Mouse (Mus musculus): ENCODE data around the gene Smim5. TPM values are rescaled to one million over a fixed set of nuclear protein-coding genes. Genes with fewer than 3 reads are reported as not detected.

Smim5 gene
- polyA plus RNA-seq, 1 experiment = 2.2 TPM

DNA sequence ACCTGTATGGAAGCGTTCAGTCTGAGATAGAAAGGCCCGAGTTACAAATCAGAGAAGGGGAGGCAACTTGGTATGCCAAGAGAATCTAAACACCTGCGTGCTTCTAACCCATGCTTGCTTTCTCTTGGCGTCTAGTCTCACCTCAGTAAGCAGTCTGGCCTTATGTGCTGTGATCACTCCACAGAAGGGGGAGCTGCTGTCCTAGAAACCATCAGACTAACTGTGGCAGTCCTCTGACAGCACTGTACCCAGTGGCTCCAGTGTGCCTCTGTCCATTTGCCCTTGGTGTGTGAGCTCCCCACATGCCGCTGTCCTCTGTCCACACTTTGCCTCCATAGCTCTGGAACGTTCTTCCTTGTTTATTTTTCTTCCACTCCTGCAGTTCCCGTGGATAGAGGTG lies 42.2 kb downstream of the Smim5 start:
- 87% methylated on average over 7 of the region's 7 CpGs for WGBS
- no peak overlapping the region for H3K4me3 ChIP-seq (ENCODE audit: low read depth, low read length)
- H3K27ac ChIP-seq (ENCODE audit: insufficient read depth, low read depth, low read length) = no peak overlapping the region
- H3K4me1 ChIP-seq (ENCODE audit: control insufficient read depth, insufficient read depth, insufficient read length, low read length) = no peaks in the 10 kb centered on the region
- H3K27me3 ChIP-seq (ENCODE audit: control insufficient read depth, insufficient read depth, low read length) = no peaks in the 10 kb centered on the region
- peaks cover 48% of the 10 kb centered on the region for H3K36me3 ChIP-seq (ENCODE audit: control insufficient read depth, insufficient read depth, low read length)
- TF ChIP-seq CTCF (IDR thresholded peaks at IDR 0.05; ENCODE audit: extremely low read depth, insufficient read length, insufficient replicate concordance, low read depth, low read length) (no peak), POLR2A (IDR thresholded peaks at IDR 0.05; ENCODE audit: low read depth, low read length) (no peak)

DNA sequence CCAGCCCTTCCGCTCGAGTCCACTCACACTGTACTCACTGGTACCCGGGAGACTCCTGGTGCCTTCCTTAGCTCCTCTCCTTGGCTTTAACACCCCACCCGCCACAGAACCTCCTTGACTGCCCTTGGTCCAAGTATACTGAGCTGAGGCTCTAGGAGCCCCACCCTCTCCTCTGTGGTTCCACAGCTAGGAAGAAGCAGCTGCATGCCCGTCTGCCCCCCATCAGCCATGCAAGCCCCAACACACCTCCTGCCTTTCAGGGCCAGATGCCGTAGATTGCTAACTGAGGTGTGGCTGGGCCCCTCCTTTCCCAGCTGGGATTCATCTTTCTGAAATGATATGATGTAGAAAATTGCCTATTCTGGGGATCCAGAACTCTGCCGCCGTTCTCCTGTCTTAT lies 45.5 kb downstream of the Smim5 start:
- TF ChIP-seq POLR2A (IDR thresholded peaks at IDR 0.05; ENCODE audit: low read depth, low read length) (no peak), CTCF (IDR thresholded peaks at IDR 0.05; ENCODE audit: extremely low read depth, insufficient read length, insufficient replicate concordance, low read depth, low read length) (no peak)
- H3K27ac ChIP-seq (ENCODE audit: insufficient read depth, low read depth, low read length) = no peak overlapping the region
- no peaks in the 10 kb centered on the region for H3K4me1 ChIP-seq (ENCODE audit: control insufficient read depth, insufficient read depth, insufficient read length, low read length)
- no peaks in the 10 kb centered on the region for H3K27me3 ChIP-seq (ENCODE audit: control insufficient read depth, insufficient read depth, low read length)
- H3K4me3 ChIP-seq (ENCODE audit: low read depth, low read length) = no peak overlapping the region
- WGBS = 86% methylated on average over 8 of the region's 8 CpGs
- peaks cover 40% of the 10 kb centered on the region for H3K36me3 ChIP-seq (ENCODE audit: control insufficient read depth, insufficient read depth, low read length)

DNA sequence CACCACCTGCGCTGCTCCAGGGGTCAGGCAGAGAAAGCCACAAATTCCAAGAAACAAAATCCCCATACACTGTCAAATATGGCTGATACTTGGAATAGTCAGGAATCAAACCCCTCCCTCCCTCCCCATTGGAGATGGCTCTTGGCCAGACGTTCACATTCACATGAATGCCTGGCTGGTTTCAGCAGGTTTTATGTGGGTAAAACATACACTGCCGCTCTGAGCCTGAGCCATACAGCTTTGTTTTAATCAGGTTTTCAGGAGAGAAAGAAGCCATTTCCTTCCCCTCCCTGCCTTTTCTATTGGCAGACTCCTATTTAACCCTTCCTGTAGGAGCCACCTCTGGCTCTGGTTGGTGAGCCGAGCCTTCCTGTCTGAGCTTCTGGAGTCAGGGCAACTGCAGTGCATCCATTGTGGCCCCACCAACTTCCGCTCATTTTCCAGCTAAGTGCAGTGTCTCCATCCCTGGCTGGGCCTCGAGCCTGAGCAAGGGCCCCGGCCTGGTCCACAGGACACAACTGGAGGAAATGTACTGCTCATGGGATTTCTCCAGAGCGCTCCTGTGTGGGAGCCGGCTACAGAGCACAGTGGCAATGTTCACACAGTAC lies 46.6 kb downstream of the Smim5 start:
- WGBS = 78% methylated on average over 9 of the region's 9 CpGs
- no peak overlapping the region for H3K4me3 ChIP-seq (ENCODE audit: low read depth, low read length)
- TF ChIP-seq POLR2A (IDR thresholded peaks at IDR 0.05; ENCODE audit: low read depth, low read length) (no peak), CTCF (IDR thresholded peaks at IDR 0.05; ENCODE audit: extremely low read depth, insufficient read length, insufficient replicate concordance, low read depth, low read length) (no peak)
- H3K27me3 ChIP-seq (ENCODE audit: control insufficient read depth, insufficient read depth, low read length) = no peaks in the 10 kb centered on the region
- H3K27ac ChIP-seq (ENCODE audit: insufficient read depth, low read depth, low read length) = no peak overlapping the region
- peaks cover 41% of the 10 kb centered on the region for H3K36me3 ChIP-seq (ENCODE audit: control insufficient read depth, insufficient read depth, low read length)
- H3K4me1 ChIP-seq (ENCODE audit: control insufficient read depth, insufficient read depth, insufficient read length, low read length) = no peaks in the 10 kb centered on the region

DNA sequence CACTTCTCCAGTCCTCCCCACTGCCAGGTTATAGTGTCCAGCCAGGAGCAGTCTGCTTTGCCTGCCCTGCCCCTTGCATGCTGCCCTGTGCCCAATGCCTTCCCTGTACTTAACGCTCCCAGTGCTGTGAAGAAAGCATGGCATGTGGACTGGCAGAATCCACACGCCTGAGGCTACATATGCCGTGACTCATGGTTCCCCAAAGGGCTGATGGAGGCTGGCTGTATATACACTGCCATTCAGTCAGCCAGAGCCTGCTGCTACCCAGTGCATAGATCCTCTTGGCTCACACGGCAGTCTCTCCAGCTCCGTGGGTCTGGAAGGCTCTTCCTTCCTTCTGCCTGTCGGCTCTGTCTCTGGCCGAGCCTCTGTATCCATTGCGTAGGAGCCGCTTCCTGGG lies 48.5 kb downstream of the Smim5 start:
- 94% methylated on average over 9 of the region's 9 CpGs for WGBS
- Histone ChIP-seq H3K4me1 (ENCODE audit: control insufficient read depth, insufficient read depth, insufficient read length, low read length) (no peaks in the 10 kb centered on the region), H3K27ac (ENCODE audit: insufficient read depth, low read depth, low read length) (no peak overlapping the region), H3K27me3 (ENCODE audit: control insufficient read depth, insufficient read depth, low read length) (no peaks in the 10 kb centered on the region), H3K4me3 (ENCODE audit: low read depth, low read length) (no peak overlapping the region), H3K36me3 (ENCODE audit: control insufficient read depth, insufficient read depth, low read length) (peaks cover 43% of the 10 kb centered on the region)
- TF ChIP-seq CTCF (IDR thresholded peaks at IDR 0.05; ENCODE audit: extremely low read depth, insufficient read length, insufficient replicate concordance, low read depth, low read length) (no peak), POLR2A (IDR thresholded peaks at IDR 0.05; ENCODE audit: low read depth, low read length) (no peak)

DNA sequence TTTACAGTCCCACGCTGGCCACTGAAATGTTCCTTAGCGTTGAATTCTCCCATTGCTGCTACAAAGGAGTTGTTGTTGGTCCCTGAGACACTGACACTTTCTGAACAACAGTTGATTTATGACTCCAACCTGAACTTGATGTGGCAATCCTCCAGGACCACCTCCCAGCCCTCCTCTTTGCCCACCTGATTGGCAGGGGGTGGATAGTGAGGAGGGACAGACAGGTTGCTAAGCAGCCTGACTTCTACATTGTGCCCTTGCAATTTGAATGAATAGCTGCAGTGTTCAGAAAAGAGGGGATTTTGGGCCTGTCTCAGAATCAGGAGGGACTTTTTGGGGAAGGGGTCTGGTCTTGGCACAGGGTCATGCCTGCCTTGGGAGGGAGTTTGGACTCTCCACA lies 51.0 kb downstream of the Smim5 start:
- H3K27ac ChIP-seq (ENCODE audit: insufficient read depth, low read depth, low read length) = no peak overlapping the region
- WGBS = 81% methylated on average over 2 of the region's 2 CpGs
- TF ChIP-seq CTCF (IDR thresholded peaks at IDR 0.05; ENCODE audit: extremely low read depth, insufficient read length, insufficient replicate concordance, low read depth, low read length) (no peak), POLR2A (IDR thresholded peaks at IDR 0.05; ENCODE audit: low read depth, low read length) (no peak)
- H3K27me3 ChIP-seq (ENCODE audit: control insufficient read depth, insufficient read depth, low read length) = no peaks in the 10 kb centered on the region
- H3K4me1 ChIP-seq (ENCODE audit: control insufficient read depth, insufficient read depth, insufficient read length, low read length) = peaks cover 14% of the 10 kb centered on the region
- H3K36me3 ChIP-seq (ENCODE audit: control insufficient read depth, insufficient read depth, low read length) = peaks cover 38% of the 10 kb centered on the region
- no peak overlapping the region for H3K4me3 ChIP-seq (ENCODE audit: low read depth, low read length)

DNA sequence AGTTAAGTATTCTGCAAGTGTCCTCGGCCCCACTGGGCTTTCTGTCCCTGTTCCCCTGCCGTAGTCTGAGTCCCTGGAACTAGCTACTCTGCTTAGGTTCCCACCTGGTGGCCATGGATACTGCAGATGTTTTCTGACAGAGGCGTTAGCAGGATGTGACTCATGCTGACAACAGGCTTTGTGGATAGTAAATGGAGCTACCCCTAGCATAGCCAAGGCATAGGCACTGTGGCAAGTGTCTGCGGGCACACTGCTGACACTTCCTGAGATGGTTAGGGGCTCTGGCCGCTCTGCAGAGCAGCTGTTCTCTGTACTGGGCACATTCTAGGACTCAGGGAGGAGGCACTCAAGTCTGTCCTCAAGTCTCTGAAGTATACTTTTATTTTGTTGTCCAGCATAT lies 54.9 kb downstream of the Smim5 start:
- TF ChIP-seq CTCF (IDR thresholded peaks at IDR 0.05; ENCODE audit: extremely low read depth, insufficient read length, insufficient replicate concordance, low read depth, low read length) = peak; percentile 32; the same call in 1 of the 2 replicates
- TF ChIP-seq POLR2A (IDR thresholded peaks at IDR 0.05; ENCODE audit: low read depth, low read length) = no peak; the same call in 1 of the 2 replicates
- Histone ChIP-seq H3K36me3 (ENCODE audit: control insufficient read depth, insufficient read depth, low read length) (peaks cover 30% of the 10 kb centered on the region), H3K27me3 (ENCODE audit: control insufficient read depth, insufficient read depth, low read length) (no peaks in the 10 kb centered on the region), H3K4me1 (ENCODE audit: control insufficient read depth, insufficient read depth, insufficient read length, low read length) (peaks cover 29% of the 10 kb centered on the region), H3K27ac (ENCODE audit: insufficient read depth, low read depth, low read length) (peak overlapping the region; percentile 99), H3K4me3 (ENCODE audit: low read depth, low read length) (no peak overlapping the region)
- 32% methylated on average over 5 of the region's 5 CpGs for WGBS

DNA sequence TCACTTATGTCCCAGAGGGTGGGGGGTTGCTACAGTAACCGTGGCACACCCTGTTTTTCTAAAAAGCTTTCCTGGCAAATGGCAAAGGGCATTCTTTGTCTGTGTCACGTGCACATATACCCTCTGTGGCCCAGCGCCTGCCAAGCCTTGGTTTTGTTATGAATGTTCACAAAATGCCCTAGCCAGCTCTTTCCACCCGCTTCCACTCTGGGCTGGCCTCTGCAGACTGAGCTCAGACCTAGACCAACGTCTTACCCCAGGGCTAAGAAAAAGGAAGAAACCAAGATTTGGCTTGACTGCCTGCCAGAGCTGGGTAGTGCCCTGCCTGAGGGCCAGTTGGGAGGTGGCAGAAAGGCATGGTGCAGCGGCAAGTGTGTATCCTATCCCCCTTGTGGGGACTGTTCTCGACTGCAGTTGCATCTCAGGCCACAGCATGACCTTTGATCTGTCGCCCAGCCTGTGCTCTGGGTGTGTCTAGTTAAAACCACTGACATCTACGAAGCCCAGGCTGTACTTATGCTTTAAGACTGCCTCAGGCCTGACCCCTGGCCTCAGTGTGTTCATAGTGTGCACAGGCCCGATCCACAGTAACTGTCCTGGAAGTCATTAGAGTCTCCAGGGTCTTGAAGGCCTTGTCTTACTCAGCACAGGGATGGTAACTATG lies 55.6 kb downstream of the Smim5 start:
- Histone ChIP-seq H3K4me3 (ENCODE audit: low read depth, low read length) (no peak overlapping the region; the same call in 1 of the 2 replicates), H3K27me3 (ENCODE audit: control insufficient read depth, insufficient read depth, low read length) (no peaks in the 10 kb centered on the region), H3K27ac (ENCODE audit: insufficient read depth, low read depth, low read length) (peak overlapping the region; percentile 99), H3K4me1 (ENCODE audit: control insufficient read depth, insufficient read depth, insufficient read length, low read length) (peaks cover 29% of the 10 kb centered on the region), H3K36me3 (ENCODE audit: control insufficient read depth, insufficient read depth, low read length) (peaks cover 28% of the 10 kb centered on the region)
- no peak for TF ChIP-seq POLR2A (IDR thresholded peaks at IDR 0.05; ENCODE audit: low read depth, low read length)
- peak; percentile 26; the same call in 1 of the 2 replicates for TF ChIP-seq CTCF (IDR thresholded peaks at IDR 0.05; ENCODE audit: extremely low read depth, insufficient read length, insufficient replicate concordance, low read depth, low read length)
- 19% methylated on average over 10 of the region's 10 CpGs for WGBS

Other genes with a start within 250 kb of the Smim5 start
- gene Grb2, start 191.4 kb upstream of the Smim5 start, polyA plus RNA-seq (2012; rRNA removed) = 13.0 and 34.8 TPM in 2 replicates
- 48.2 and 132 TPM in 2 replicates for gene Tmem94, start 134.5 kb upstream of the Smim5 start, polyA plus RNA-seq (2012; rRNA removed)
- gene Caskin2, start 86.3 kb upstream of the Smim5 start, polyA plus RNA-seq (2012; rRNA removed) = 26.1 and 52.6 TPM in 2 replicates
- gene Tsen54, start 85.2 kb upstream of the Smim5 start, polyA plus RNA-seq (2012; rRNA removed) = 24.3 and 40.8 TPM in 2 replicates
- gene Llgl2, start 75.9 kb upstream of the Smim5 start, polyA plus RNA-seq (2012; rRNA removed) = 140 and 268 TPM in 2 replicates
- 539 and 1,655 TPM in 2 replicates for gene Myo15b, start 41.6 kb upstream of the Smim5 start, polyA plus RNA-seq (2012; rRNA removed)
- 8.8 and 9.7 TPM in 2 replicates for gene Smim6, start 12.1 kb downstream of the Smim5 start, polyA plus RNA-seq (2012; rRNA removed)
- gene Sap30bp, start 33.3 kb downstream of the Smim5 start, polyA plus RNA-seq (2012; rRNA removed) = 15.2 and 27.1 TPM in 2 replicates
- gene Recql5, start 33.5 kb downstream of the Smim5 start, polyA plus RNA-seq (2012; rRNA removed) = 5.8 and 9.2 TPM in 2 replicates
- gene Itgb4, start 74.7 kb downstream of the Smim5 start, polyA plus RNA-seq (2012; rRNA removed) = 53.2 and 133 TPM in 2 replicates
- gene Galk1, start 112.8 kb downstream of the Smim5 start, polyA plus RNA-seq (2012; rRNA removed) = 39.5 and 53.3 TPM in 2 replicates
- gene H3f3b, start 128.0 kb downstream of the Smim5 start, polyA plus RNA-seq (2012; rRNA removed) = 48.6 and 118 TPM in 2 replicates
- 10.4 and 21.5 TPM in 2 replicates for gene Unk, start 130.4 kb downstream of the Smim5 start, polyA plus RNA-seq (2012; rRNA removed)
- 5.8 and 7.1 TPM in 2 replicates for gene Unc13d, start 178.0 kb downstream of the Smim5 start, polyA plus RNA-seq (2012; rRNA removed)
- gene Wbp2, start 187.0 kb downstream of the Smim5 start, polyA plus RNA-seq (2012; rRNA removed) = 139 and 334 TPM in 2 replicates
- 28.3 and 28.5 TPM in 2 replicates for gene Trim47, start 227.2 kb downstream of the Smim5 start, polyA plus RNA-seq (2012; rRNA removed)
- 11.9 and 13.3 TPM in 2 replicates for gene Trim65, start 231.2 kb downstream of the Smim5 start, polyA plus RNA-seq (2012; rRNA removed)
- 36.4 and 40.1 TPM in 2 replicates for gene Mrpl38, start 238.9 kb downstream of the Smim5 start, polyA plus RNA-seq (2012; rRNA removed)